Mouse (Mus musculus) embryonic facial prominence, embryonic 14.5 days (tissue): ENCODE measurements at regions not wholly inside any gene's neighbourhood (a gene's known extent, or its start where the extent isn't known, plus 50 kb on each side); places are given as distances from the start of the nearest gene placed in this dataset.

Source experiments
- ATAC-seq: fragments of 200-750 bp; cut with Nextera tagmentation; 2 replicates; pipeline ENCODE4 v1.8.0; 2017; ENCODE audit warnings: low read depth, moderate number of reproducible peaks, moderate TSS enrichment
- DNase-seq: peaks from one replicate; pipeline ENCODE4 v3.0.0-alpha.2; 2015; ENCODE audit warnings: low spot score
- H3K27ac ChIP-seq: fragments of 300-500 bp; sonication (generic); replicated peaks from 2 replicates; pipeline ENCODE4 v1.5.1; 2014; ENCODE audit warnings: low read depth, mild to moderate bottlenecking, low read length, moderate library complexity
- H3K27me3 ChIP-seq: fragments of 300-500 bp; sonication (generic); replicated peaks from 2 replicates; pipeline ENCODE4 v1.6.1; 2014; ENCODE audit warnings: low read length; ENCODE audit not compliant: control insufficient read depth, insufficient read depth
- H3K36me3 ChIP-seq: fragments of 300-500 bp; sonication (generic); 2 replicates; pipeline ENCODE4 v1.6.1; 2014; ENCODE audit warnings: low read length, mixed read lengths; ENCODE audit not compliant: control insufficient read depth, insufficient read depth
- H3K4me1 ChIP-seq: fragments of 300-500 bp; sonication (generic); 2 replicates; pipeline ENCODE4 v1.6.1; 2014; ENCODE audit warnings: antibody characterized with exemption, low read length; ENCODE audit not compliant: control insufficient read depth, insufficient read depth
- H3K4me2 ChIP-seq: fragments of 300-500 bp; sonication (generic); 2 replicates; pipeline ENCODE4 v1.6.1; 2014; ENCODE audit warnings: low read depth, mild to moderate bottlenecking, low read length, moderate library complexity, mixed read lengths
- H3K4me3 ChIP-seq: fragments of 300-500 bp; sonication (generic); 2 replicates; pipeline ENCODE4 v1.5.1; 2014; ENCODE audit warnings: low read depth, mild to moderate bottlenecking, low read length
- H3K9ac ChIP-seq: fragments of 300-500 bp; sonication (generic); 2 replicates; pipeline ENCODE4 v1.6.1; 2014; ENCODE audit warnings: low read depth, mild to moderate bottlenecking, low read length, moderate library complexity, mixed read lengths
- H3K9me3 ChIP-seq: fragments of 300-500 bp; sonication (generic); 2 replicates; pipeline ENCODE4 v1.6.1; 2016; ENCODE audit warnings: low read length; ENCODE audit not compliant: control insufficient read depth
- WGBS: fragments of 180-500 bp; shearing (Covaris S2); extraction: QIAGEN DNeasy Blood & Tissue Kit; methylation state at CpG from one replicate; pipeline ENCODE4 v1.1.7; 2014; 5-methylcytosine and 5-hydroxymethylcytosine counted together

DNA sequence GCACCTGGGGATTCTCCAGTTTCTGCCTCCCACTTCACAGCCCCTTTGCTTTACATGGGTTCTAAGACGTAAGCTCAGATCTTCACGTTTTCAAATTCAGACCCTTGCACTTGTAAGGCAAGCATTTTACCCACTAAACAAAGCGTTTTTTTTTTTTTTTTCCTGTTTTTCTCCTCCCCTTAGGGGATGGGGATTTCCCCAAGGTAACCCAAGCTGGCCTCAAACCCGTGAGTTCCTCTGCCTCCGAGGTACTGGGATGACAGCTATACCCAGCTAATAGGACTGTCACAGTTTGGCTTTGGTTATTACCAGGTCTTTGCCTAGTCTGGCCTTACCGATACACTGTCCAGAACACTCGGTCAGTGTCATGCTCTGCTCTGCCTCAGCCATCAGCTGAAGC, 103.5 kb upstream of the Jarid2 start:
- 52% methylated on average over 7 of the region's 7 CpGs for WGBS
- Histone ChIP-seq H3K4me1 (peaks cover 8% of the 10 kb centered on the region), H3K27me3 (no peaks in the 10 kb centered on the region), H3K27ac (no peak overlapping the region), H3K4me3 (no peak overlapping the region), H3K36me3 (no peaks in the 10 kb centered on the region), H3K9me3 (no peaks in the 10 kb centered on the region), H3K4me2 (no peak overlapping the region), H3K9ac (no peak overlapping the region)
- DNase-seq: no peak
- no peak for ATAC-seq

DNA sequence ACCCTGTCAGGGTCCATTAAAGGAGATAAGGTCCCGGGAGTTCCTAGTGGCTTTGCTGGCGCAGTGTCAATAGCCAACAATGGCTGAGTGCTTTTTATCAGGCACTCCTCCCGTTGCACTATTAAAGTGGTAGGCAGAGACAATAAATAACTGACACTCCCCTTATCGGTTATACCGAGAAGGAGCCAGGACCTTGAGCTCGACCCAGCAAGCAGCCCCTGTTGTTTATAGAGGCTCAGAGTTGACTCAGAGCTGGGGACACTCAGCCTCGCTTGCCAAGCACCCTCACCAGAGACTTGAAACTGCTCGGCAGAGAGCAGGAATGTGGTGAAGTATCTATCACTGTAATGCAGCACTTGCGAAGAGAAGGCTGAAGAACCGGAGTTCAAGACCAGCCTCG, 102.5 kb upstream of the Jarid2 start:
- Histone ChIP-seq H3K9me3 (no peaks in the 10 kb centered on the region), H3K4me2 (no peak overlapping the region), H3K36me3 (no peaks in the 10 kb centered on the region), H3K9ac (no peak overlapping the region), H3K4me1 (peaks cover 8% of the 10 kb centered on the region), H3K4me3 (no peak overlapping the region), H3K27me3 (no peaks in the 10 kb centered on the region), H3K27ac (no peak overlapping the region)
- 66% methylated on average over 11 of the region's 11 CpGs for WGBS
- ATAC-seq (no peak), DNase-seq (no peak)

DNA sequence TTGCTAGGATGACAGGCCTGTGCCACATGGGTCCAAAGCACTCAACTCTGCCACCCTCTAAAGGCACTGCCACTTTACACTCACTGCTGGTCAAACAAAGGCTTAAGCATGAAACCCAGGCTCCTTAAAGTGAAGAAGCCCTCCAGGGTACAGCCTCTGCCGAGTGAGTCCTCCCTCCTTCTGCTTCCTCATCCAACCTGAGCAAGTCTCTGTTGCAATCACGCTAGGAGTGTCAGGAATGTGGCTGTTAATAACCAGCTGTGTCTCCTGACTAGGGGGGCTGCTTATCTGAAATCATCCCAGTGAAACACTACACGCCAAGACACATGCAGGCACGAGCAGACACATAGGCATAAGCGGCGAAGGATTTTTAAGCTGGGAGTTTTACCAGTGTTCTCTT, 99.2 kb upstream of the Jarid2 start:
- Histone ChIP-seq H3K27ac (no peak overlapping the region), H3K36me3 (no peaks in the 10 kb centered on the region), H3K4me1 (peaks cover 8% of the 10 kb centered on the region; the same call in 1 of the 2 replicates), H3K4me2 (no peak overlapping the region), H3K4me3 (no peak overlapping the region), H3K9me3 (peaks cover 2% of the 10 kb centered on the region; the same call in 1 of the 2 replicates), H3K9ac (no peak overlapping the region), H3K27me3 (no peaks in the 10 kb centered on the region)
- 41% methylated on average over 6 of the region's 6 CpGs for WGBS
- DNase-seq (peak; percentile 75), ATAC-seq (peak; percentile 68)

DNA sequence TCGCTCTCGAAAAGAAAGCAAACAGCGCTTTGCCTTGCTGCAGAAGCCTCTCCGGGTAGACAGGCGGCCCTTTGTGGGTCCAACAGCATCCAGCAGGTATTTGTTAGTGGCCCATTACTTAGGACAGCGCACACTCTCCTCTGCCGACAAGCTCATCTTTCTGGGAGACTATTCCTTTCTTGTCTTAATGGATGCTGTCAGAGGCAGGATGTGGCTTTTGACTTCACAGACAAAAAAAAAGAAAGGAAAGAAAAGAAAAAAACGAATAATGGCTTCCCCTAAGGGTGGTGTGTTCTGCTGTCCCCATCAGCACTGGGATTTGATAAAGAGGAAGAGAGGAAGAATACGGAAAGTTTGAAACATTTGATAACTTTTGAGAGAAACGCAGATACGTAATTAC, 94.7 kb upstream of the Jarid2 start:
- no peak for DNase-seq
- Histone ChIP-seq H3K36me3 (no peaks in the 10 kb centered on the region), H3K4me1 (peaks cover 14% of the 10 kb centered on the region; the same call in 1 of the 2 replicates), H3K4me3 (0 out of 2 replicates have a peak overlapping the region, but pooled peaks have one; percentile 3), H3K9me3 (peaks cover 2% of the 10 kb centered on the region; the same call in 1 of the 2 replicates), H3K27me3 (no peaks in the 10 kb centered on the region), H3K4me2 (peak overlapping the region; percentile 43), H3K9ac (no peak overlapping the region), H3K27ac (no peak overlapping the region)
- no peak for ATAC-seq
- 12% methylated on average over 11 of the region's 11 CpGs for WGBS

DNA sequence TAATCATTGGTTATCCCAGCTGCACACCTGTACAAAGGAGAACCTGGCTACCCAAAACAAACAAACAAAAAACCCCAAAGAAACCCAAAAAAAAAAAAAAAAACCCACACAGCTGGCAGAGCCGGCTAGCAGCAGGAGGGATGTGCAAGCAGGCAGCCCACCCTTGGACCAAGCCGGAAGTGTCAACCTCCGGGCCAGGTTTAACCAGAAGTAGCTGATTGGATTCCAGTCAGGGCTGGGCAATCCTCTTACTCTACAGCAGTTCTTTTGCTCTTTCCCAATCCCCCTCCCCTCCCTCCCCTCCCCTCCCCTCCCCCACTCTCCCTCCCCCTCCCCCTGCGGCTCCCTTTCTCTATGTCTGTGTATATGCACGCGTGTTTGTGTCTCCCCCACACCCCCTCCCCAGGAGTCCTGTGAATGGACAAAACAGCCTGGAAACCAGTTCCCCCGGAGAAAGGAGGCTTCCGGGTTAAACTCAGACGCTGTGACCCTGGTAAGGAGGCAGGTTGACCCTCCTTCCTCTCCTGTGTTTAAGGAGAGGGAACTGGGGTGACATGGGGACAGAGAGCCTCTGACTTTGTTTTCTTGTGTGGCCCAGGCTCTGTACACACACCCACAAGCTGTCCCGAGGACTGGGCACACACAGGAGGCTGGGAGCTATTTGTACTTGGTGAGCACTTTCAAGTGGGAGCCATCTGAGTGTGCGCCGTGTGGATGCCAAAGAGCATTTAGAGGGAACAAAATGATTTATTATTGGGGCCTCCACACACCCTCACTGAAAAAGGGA, 93.9 kb upstream of the Jarid2 start:
- DNase-seq (peak; percentile 50), ATAC-seq (0 out of 2 replicates have a peak, but pooled peaks have one; percentile 22)
- H3K27me3 ChIP-seq: no peaks in the 10 kb centered on the region
- H3K4me3 ChIP-seq: 0 out of 2 replicates have a peak overlapping the region, but pooled peaks have one; percentile 3
- no peaks in the 10 kb centered on the region for H3K36me3 ChIP-seq
- H3K4me2 ChIP-seq: peak overlapping the region; percentile 43
- WGBS: 12% methylated on average over 11 of the region's 12 CpGs
- H3K9ac ChIP-seq: no peak overlapping the region
- peaks cover 14% of the 10 kb centered on the region; the same call in 1 of the 2 replicates for H3K4me1 ChIP-seq
- H3K9me3 ChIP-seq: peaks cover 2% of the 10 kb centered on the region; the same call in 1 of the 2 replicates
- no peak overlapping the region for H3K27ac ChIP-seq

DNA sequence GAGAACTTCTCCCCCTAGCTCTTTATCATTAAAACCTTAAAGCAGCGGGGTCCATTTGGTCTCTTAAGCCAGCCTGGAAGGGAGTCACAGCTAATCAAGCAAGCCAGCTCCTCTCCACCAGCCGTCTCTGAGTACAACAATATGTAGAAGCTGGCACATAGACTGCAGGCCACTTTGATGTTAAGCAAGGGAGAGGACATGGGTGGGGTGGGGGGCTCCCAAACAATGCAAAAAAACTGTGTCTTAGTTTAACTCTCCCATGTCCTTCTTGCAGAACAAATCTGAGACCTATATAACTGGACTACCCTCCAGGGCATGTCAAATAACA, 93.3 kb upstream of the Jarid2 start:
- WGBS: 34% methylated on average over 2 of the region's 2 CpGs
- Histone ChIP-seq H3K27me3 (no peaks in the 10 kb centered on the region), H3K4me2 (no peak overlapping the region), H3K9ac (no peak overlapping the region), H3K9me3 (peaks cover 2% of the 10 kb centered on the region; the same call in 1 of the 2 replicates), H3K4me1 (peaks cover 14% of the 10 kb centered on the region; the same call in 1 of the 2 replicates), H3K27ac (no peak overlapping the region), H3K36me3 (no peaks in the 10 kb centered on the region), H3K4me3 (no peak overlapping the region)
- no peak for ATAC-seq
- DNase-seq: no peak

DNA sequence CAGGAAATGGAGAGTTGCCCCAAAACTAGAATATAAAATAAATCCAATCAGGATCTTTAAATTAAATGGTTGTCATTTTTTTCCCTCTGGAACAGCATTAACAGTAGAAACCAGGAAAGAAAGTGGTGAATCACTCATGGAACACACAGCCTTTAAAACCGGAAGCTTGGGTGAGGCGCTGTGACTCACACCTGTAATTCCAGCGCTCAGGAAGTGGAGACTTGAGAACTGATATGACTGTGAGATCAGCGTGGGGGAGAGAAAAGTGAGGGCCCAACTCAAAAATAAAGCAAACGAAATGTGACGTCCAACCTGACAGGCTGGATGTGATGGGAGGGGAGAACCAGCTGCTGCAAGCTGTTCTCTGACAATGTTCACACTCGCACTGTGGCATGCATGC, 86.9 kb upstream of the Jarid2 start:
- ATAC-seq (no peak), DNase-seq (no peak)
- WGBS: 77% methylated on average over 7 of the region's 7 CpGs
- Histone ChIP-seq H3K4me1 (no peaks in the 10 kb centered on the region), H3K36me3 (no peaks in the 10 kb centered on the region), H3K9me3 (no peaks in the 10 kb centered on the region), H3K4me2 (no peak overlapping the region), H3K4me3 (no peak overlapping the region), H3K9ac (no peak overlapping the region), H3K27me3 (no peaks in the 10 kb centered on the region), H3K27ac (no peak overlapping the region)

DNA sequence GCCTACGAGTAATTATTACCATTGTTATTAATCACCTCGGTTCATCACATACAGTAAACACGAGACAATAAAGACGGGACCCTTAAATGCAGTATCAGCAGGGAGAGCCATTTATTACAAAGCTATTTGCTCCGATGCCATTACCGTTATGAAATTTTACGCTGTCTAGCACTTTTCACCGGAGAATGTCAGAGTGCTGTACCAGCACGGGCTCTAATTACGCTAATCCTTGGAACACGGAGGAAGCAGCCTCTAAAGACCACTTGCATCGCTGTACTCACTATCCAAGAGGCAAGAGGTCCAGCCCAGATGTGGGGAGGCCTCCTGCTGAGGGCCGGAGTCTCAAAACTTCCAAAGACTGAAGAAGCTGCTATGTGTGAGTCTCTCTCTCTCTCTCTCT, 79.2 kb upstream of the Jarid2 start:
- Histone ChIP-seq H3K27me3 (peaks cover 5% of the 10 kb centered on the region; the same call in 1 of the 2 replicates), H3K27ac (no peak overlapping the region), H3K36me3 (no peaks in the 10 kb centered on the region), H3K9ac (0 out of 2 replicates have a peak overlapping the region, but pooled peaks have one; percentile 14), H3K4me3 (no peak overlapping the region), H3K9me3 (no peaks in the 10 kb centered on the region), H3K4me1 (no peaks in the 10 kb centered on the region), H3K4me2 (peak overlapping the region; percentile 29)
- ATAC-seq (no peak), DNase-seq (peak; percentile 49)
- WGBS: 27% methylated on average over 13 of the region's 13 CpGs
